Mouse (Mus musculus): ENCODE data around the gene Actr1a.

DNA sequence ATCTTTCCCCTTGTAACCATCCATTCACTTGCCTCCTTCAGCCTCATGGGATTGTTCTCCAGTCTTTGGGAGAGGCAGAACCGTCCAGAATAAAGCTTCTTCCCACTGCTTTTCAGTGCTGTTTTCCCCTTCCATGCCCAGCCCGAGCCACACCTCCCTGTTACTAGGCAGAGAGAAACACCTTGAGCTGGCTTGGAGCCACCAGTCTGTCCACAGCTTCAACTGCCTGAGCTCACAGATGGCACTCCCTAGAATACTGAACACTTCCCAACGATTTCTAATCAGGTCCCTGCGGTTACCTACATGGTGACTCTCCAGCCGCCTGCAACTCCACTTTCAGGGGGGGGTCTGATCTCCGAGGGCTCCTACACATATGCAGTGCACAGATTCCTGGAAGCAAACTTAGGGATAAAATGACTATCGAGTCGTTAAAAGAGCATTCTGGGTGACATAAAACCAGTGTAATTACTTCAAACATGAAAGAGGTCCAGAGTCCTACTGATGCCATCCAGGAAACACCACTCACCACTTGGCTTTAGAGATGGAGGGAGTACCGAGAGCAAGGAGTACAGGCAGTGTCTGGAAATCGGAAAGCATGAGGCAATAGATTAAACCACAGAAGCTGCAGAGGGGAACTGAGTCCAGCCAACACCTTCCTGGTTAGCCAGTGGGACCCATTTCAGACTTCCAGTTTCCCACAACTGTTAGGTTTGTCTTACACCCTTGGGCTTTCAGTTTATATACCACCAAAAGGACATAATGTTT, 45.2 kb downstream of the Actr1a start, which contains the start of gene 2310034G01Rik:
- TF ChIP-seq POLR2A (IDR thresholded peaks at IDR 0.05; ENCODE audit: insufficient read depth, low read depth, low read length) (no peak), EP300 (IDR thresholded peaks at IDR 0.05; ENCODE audit: insufficient read depth, low read depth, low read length) (no peak), CTCF (IDR thresholded peaks at IDR 0.05) (no peak)

Measured in heart, adult 2 months (tissue).